Mouse (Mus musculus) liver, embryonic 13.5 days (tissue): ENCODE data around the gene Vps35l. TPM values are rescaled to one million over a fixed set of nuclear protein-coding genes. Genes with fewer than 3 reads are reported as not detected.

Experiments
- ATAC-seq: fragments of 200-750 bp; cut with Nextera tagmentation; 2 replicates; pipeline ENCODE4 v1.8.0; 2017; ENCODE audit warnings: low read depth, mild to moderate bottlenecking, moderate number of reproducible peaks, moderate library complexity
- DNase-seq: peaks from one replicate; pipeline ENCODE4 v3.0.0; 2022
- H3K27ac ChIP-seq: fragments of 300-500 bp; sonication (generic); 2 replicates; pipeline ENCODE4 v1.5.1; 2015; ENCODE audit warnings: moderate library complexity, mild to moderate bottlenecking, inconsistent platforms
- H3K27me3 ChIP-seq: fragments of 300-500 bp; sonication (generic); 2 replicates; pipeline ENCODE4 v1.6.1; 2015; ENCODE audit warnings: mild to moderate bottlenecking, inconsistent platforms
- H3K36me3 ChIP-seq: fragments of 300-500 bp; sonication (generic); 2 replicates; pipeline ENCODE4 v1.6.1; 2015; ENCODE audit warnings: mild to moderate bottlenecking, inconsistent platforms
- H3K4me1 ChIP-seq: fragments of 300-500 bp; sonication (generic); replicated peaks from 2 replicates; pipeline ENCODE4 v1.6.1; 2015; ENCODE audit warnings: inconsistent platforms
- H3K4me2 ChIP-seq: fragments of 300-500 bp; sonication (generic); 2 replicates; pipeline ENCODE4 v1.6.1; 2015; ENCODE audit warnings: inconsistent platforms, mild to moderate bottlenecking, moderate library complexity
- H3K4me3 ChIP-seq: fragments of 300-500 bp; sonication (generic); replicated peaks from 2 replicates; pipeline ENCODE4 v1.5.1; 2015; ENCODE audit warnings: mild to moderate bottlenecking, inconsistent platforms
- H3K9ac ChIP-seq: fragments of 300-500 bp; sonication (generic); 2 replicates; pipeline ENCODE4 v1.6.1; 2015; ENCODE audit warnings: mild to moderate bottlenecking, inconsistent platforms
- H3K9me3 ChIP-seq: fragments of 300-500 bp; sonication (generic); replicated peaks from 2 replicates; pipeline ENCODE4 v1.6.1; 2016; ENCODE audit warnings: inconsistent platforms
- WGBS: fragments of 180-500 bp; shearing (Covaris S2); methylation state at CpG from one replicate; pipeline ENCODE4 v1.1.7; 2015; ENCODE audit not compliant: insufficient replicate concordance; 5-methylcytosine and 5-hydroxymethylcytosine counted together
- polyA plus RNA-seq: library from polyadenylated mRNA; unstranded; fragments of >200 nt; fragmentation: Nextera tagmentation; extraction: Ambion mirVana; gene quantifications from 2 replicates; pipeline ENCODE4 v1.2.1, GENCODE M21; 2015

Vps35l gene
- polyA plus RNA-seq, 1 experiment from 2014 or later, result 37.6 TPM

GRCm38 (mm10) chr7:118821887-118822556 is 82.0 kb downstream of the Vps35l start:
- H3K9me3 ChIP-seq, result no peaks in the 10 kb centered on the region
- no peaks in the 10 kb centered on the region for H3K4me1 ChIP-seq
- no peak overlapping the region for H3K4me3 ChIP-seq
- DNase-seq (no peak), ATAC-seq (no peak)
- H3K27me3 ChIP-seq, result no peaks in the 10 kb centered on the region
- H3K4me2 ChIP-seq, result no peak overlapping the region
- peaks cover 37% of the 10 kb centered on the region; the same call in 1 of the 2 replicates for H3K36me3 ChIP-seq
- H3K9ac ChIP-seq, result no peak overlapping the region
- no peak overlapping the region for H3K27ac ChIP-seq
- 76% methylated on average over 12 of the region's 12 CpGs for WGBS

GRCm38 (mm10) chr7:118824451-118824850 is 84.4 kb downstream of the Vps35l start:
- Histone ChIP-seq H3K4me1 (peaks cover 8% of the 10 kb centered on the region), H3K4me2 (no peak overlapping the region), H3K36me3 (peaks cover 40% of the 10 kb centered on the region; the same call in 1 of the 2 replicates), H3K27me3 (no peaks in the 10 kb centered on the region), H3K27ac (no peak overlapping the region), H3K9me3 (no peaks in the 10 kb centered on the region), H3K4me3 (no peak overlapping the region), H3K9ac (no peak overlapping the region)
- ATAC-seq, result no peak
- 71% methylated on average over 7 of the region's 7 CpGs for WGBS
- DNase-seq, result no peak

GRCm38 (mm10) chr7:118827975-118828416 is 88.0 kb downstream of the Vps35l start:
- Histone ChIP-seq H3K27ac (no peak overlapping the region), H3K9me3 (no peaks in the 10 kb centered on the region), H3K4me3 (no peak overlapping the region), H3K27me3 (no peaks in the 10 kb centered on the region), H3K4me1 (peaks cover 8% of the 10 kb centered on the region), H3K9ac (no peak overlapping the region), H3K36me3 (peaks cover 36% of the 10 kb centered on the region; the same call in 1 of the 2 replicates), H3K4me2 (no peak overlapping the region)
- ATAC-seq (peak; percentile 66), DNase-seq (no peak)
- 60% methylated on average over 5 of the region's 5 CpGs for WGBS

GRCm38 (mm10) chr7:118837901-118838300 is 97.9 kb downstream of the Vps35l start:
- WGBS, result 74% methylated on average over 5 of the region's 5 CpGs
- H3K27me3 ChIP-seq, result no peaks in the 10 kb centered on the region
- no peak overlapping the region for H3K9ac ChIP-seq
- 0 out of 2 replicates have a peak, but pooled peaks cover 4% of the 10 kb centered on the region for H3K4me1 ChIP-seq
- no peaks in the 10 kb centered on the region for H3K9me3 ChIP-seq
- no peak overlapping the region for H3K27ac ChIP-seq
- ATAC-seq, result no peak
- no peak overlapping the region for H3K4me2 ChIP-seq
- H3K4me3 ChIP-seq, result no peak overlapping the region
- DNase-seq, result no peak
- peaks cover 75% of the 10 kb centered on the region for H3K36me3 ChIP-seq

GRCm38 (mm10) chr7:118841030-118841745 is 101.2 kb downstream of the Vps35l start:
- no peaks in the 10 kb centered on the region for H3K27me3 ChIP-seq
- ATAC-seq (no peak), DNase-seq (no peak)
- H3K4me3 ChIP-seq, result no peak overlapping the region
- peaks cover 84% of the 10 kb centered on the region for H3K36me3 ChIP-seq
- H3K9me3 ChIP-seq, result no peaks in the 10 kb centered on the region
- no peak overlapping the region for H3K27ac ChIP-seq
- no peak overlapping the region for H3K4me2 ChIP-seq
- WGBS, result 78% methylated on average over 8 of the region's 8 CpGs
- no peak overlapping the region for H3K9ac ChIP-seq
- peaks cover 5% of the 10 kb centered on the region; the same call in 1 of the 2 replicates for H3K4me1 ChIP-seq

- Histone ChIP-seq H3K27me3 (no peaks in the 10 kb centered on the region), H3K36me3 (peaks cover 84% of the 10 kb centered on the region), H3K4me1 (peaks cover 3% of the 10 kb centered on the region; the same call in 1 of the 2 replicates), H3K4me3 (no peak overlapping the region), H3K9me3 (no peaks in the 10 kb centered on the region), H3K27ac (no peak overlapping the region), H3K4me2 (no peak overlapping the region), H3K9ac (no peak overlapping the region)
- WGBS, result 35% methylated on average over 1 of the region's 1 CpGs
- no peak for DNase-seq
- no peak for ATAC-seq
Measured at GRCm38 (mm10) chr7:118841796-118842195, 101.8 kb downstream of the Vps35l start.

GRCm38 (mm10) chr7:118842938-118843337 is 102.9 kb downstream of the Vps35l start:
- no peaks in the 10 kb centered on the region for H3K9me3 ChIP-seq
- H3K36me3 ChIP-seq, result peaks cover 84% of the 10 kb centered on the region
- 68% methylated on average over 4 of the region's 4 CpGs for WGBS
- H3K4me1 ChIP-seq, result peaks cover 3% of the 10 kb centered on the region; the same call in 1 of the 2 replicates
- no peak overlapping the region for H3K27ac ChIP-seq
- no peak for ATAC-seq
- H3K4me2 ChIP-seq, result no peak overlapping the region
- H3K4me3 ChIP-seq, result no peak overlapping the region
- H3K27me3 ChIP-seq, result no peaks in the 10 kb centered on the region
- no peak for DNase-seq
- no peak overlapping the region for H3K9ac ChIP-seq

- DNase-seq, result no peak
- Histone ChIP-seq H3K4me2 (no peak overlapping the region), H3K27me3 (no peaks in the 10 kb centered on the region), H3K4me3 (no peak overlapping the region), H3K9me3 (no peaks in the 10 kb centered on the region), H3K36me3 (peaks cover 95% of the 10 kb centered on the region), H3K9ac (no peak overlapping the region), H3K4me1 (peaks cover 11% of the 10 kb centered on the region; the same call in 1 of the 2 replicates), H3K27ac (no peak overlapping the region)
- no peak for ATAC-seq
- 52% methylated on average over 5 of the region's 5 CpGs for WGBS
Measured at GRCm38 (mm10) chr7:118845141-118845540, 105.1 kb downstream of the Vps35l start.

- Histone ChIP-seq H3K9ac (no peak overlapping the region), H3K27ac (no peak overlapping the region), H3K9me3 (no peaks in the 10 kb centered on the region), H3K36me3 (peaks cover 100% of the 10 kb centered on the region), H3K4me2 (no peak overlapping the region), H3K27me3 (no peaks in the 10 kb centered on the region), H3K4me1 (peaks cover 22% of the 10 kb centered on the region; the same call in 1 of the 2 replicates), H3K4me3 (no peak overlapping the region)
- no peak for ATAC-seq
- DNase-seq, result no peak
- 84% methylated on average over 4 of the region's 4 CpGs for WGBS
Measured at GRCm38 (mm10) chr7:118846329-118846728, 106.3 kb downstream of the Vps35l start.

- no peaks in the 10 kb centered on the region for H3K9me3 ChIP-seq
- no peaks in the 10 kb centered on the region for H3K27me3 ChIP-seq
- peaks cover 92% of the 10 kb centered on the region for H3K36me3 ChIP-seq
- 74% methylated on average over 10 of the region's 10 CpGs for WGBS
- H3K27ac ChIP-seq, result no peak overlapping the region
- DNase-seq, result no peak
- H3K4me3 ChIP-seq, result no peak overlapping the region
- H3K4me1 ChIP-seq, result peaks cover 29% of the 10 kb centered on the region
- ATAC-seq, result no peak
- H3K9ac ChIP-seq, result no peak overlapping the region
- no peak overlapping the region for H3K4me2 ChIP-seq
Measured at GRCm38 (mm10) chr7:118848796-118849195, 108.8 kb downstream of the Vps35l start.

- WGBS, result 43% methylated on average over 5 of the region's 5 CpGs
- Histone ChIP-seq H3K36me3 (peaks cover 83% of the 10 kb centered on the region), H3K27me3 (no peaks in the 10 kb centered on the region), H3K27ac (no peak overlapping the region; the same call in 1 of the 2 replicates), H3K4me1 (peaks cover 38% of the 10 kb centered on the region), H3K9me3 (no peaks in the 10 kb centered on the region), H3K4me2 (no peak overlapping the region), H3K4me3 (no peak overlapping the region), H3K9ac (no peak overlapping the region)
- DNase-seq, result no peak
- peak; percentile 51 for ATAC-seq
Measured at GRCm38 (mm10) chr7:118849543-118850250, 109.7 kb downstream of the Vps35l start.
